Mouse (Mus musculus): ENCODE measurements around the gene Ninj1. TPM values are rescaled to one million over a fixed set of nuclear protein-coding genes. Genes with fewer than 3 reads are reported as not detected.

Ninj1 gene
- polyA plus RNA-seq, 1 experiment from 2014 or later: 54.2 TPM

- WGBS: 85% methylated on average over 5 of the region's 5 CpGs
- no peaks in the 10 kb centered on the region for H3K27me3 ChIP-seq (ENCODE audit: control insufficient read depth, insufficient read depth, low read length)
- H3K4me3 ChIP-seq (ENCODE audit: low read length): no peak overlapping the region
- H3K4me1 ChIP-seq (ENCODE audit: control insufficient read depth, insufficient read depth, low read length): no peaks in the 10 kb centered on the region
- no peak overlapping the region for H3K9ac ChIP-seq (ENCODE audit: low read depth, low read length)
- H3K27ac ChIP-seq (ENCODE audit: low read depth, low read length): no peak overlapping the region
- ATAC-seq (ENCODE audit: low FRiP score, low TSS enrichment): no peak
- no peak overlapping the region for H3K4me2 ChIP-seq (replicated peaks; ENCODE audit: low read depth, low read length)
- no peaks in the 10 kb centered on the region for H3K36me3 ChIP-seq (ENCODE audit: control insufficient read depth, insufficient read depth, low read length)
- H3K9me3 ChIP-seq (ENCODE audit: control insufficient read depth, low read length): no peaks in the 10 kb centered on the region
These were observed 7.0 kb upstream of the Ninj1 start for GRCm38 (mm10) chr13:49180274-49180673.

GRCm38 (mm10) chr13:49180691-49181090 is 6.6 kb upstream of the Ninj1 start:
- no peak for ATAC-seq (ENCODE audit: low FRiP score, low TSS enrichment)
- Histone ChIP-seq H3K9me3 (ENCODE audit: control insufficient read depth, low read length) (no peaks in the 10 kb centered on the region), H3K9ac (ENCODE audit: low read depth, low read length) (no peak overlapping the region), H3K36me3 (ENCODE audit: control insufficient read depth, insufficient read depth, low read length) (no peaks in the 10 kb centered on the region), H3K4me3 (ENCODE audit: low read length) (no peak overlapping the region), H3K27ac (ENCODE audit: low read depth, low read length) (no peak overlapping the region), H3K27me3 (ENCODE audit: control insufficient read depth, insufficient read depth, low read length) (no peaks in the 10 kb centered on the region), H3K4me2 (replicated peaks; ENCODE audit: low read depth, low read length) (no peak overlapping the region), H3K4me1 (ENCODE audit: control insufficient read depth, insufficient read depth, low read length) (no peaks in the 10 kb centered on the region)
- 46% methylated on average over 1 of the region's 1 CpGs for WGBS

DNA sequence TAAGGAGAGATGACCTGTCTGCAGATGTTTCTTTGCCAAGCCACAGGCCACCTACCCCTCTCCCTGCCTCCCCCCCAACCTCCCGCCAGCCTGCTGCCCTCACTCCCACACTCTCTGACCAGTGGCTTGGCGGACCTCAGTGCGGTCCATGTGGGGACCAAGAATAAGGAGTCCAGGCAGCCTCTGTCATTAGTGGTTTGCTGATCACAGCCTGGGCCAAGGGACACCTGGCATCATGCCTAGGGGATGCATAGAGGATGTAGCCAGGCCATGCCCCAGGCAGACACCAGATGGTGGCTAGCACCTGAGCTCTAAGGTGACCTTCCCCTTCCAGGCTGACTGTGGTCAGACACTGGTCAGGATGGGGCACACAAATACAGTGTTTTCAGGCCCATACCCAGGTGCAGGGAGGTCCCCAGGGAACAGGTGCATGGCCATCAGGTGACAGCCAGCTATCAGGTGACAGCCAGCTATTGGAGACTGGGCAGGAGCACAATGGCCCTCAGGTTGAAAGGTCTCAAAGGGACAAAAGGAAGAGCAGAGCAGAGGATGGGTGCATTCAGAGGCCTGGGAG is 5.8 kb upstream of the Ninj1 start:
- Histone ChIP-seq H3K36me3 (ENCODE audit: control insufficient read depth, insufficient read depth, low read length) (no peaks in the 10 kb centered on the region), H3K4me1 (ENCODE audit: control insufficient read depth, insufficient read depth, low read length) (no peaks in the 10 kb centered on the region), H3K9me3 (ENCODE audit: control insufficient read depth, low read length) (no peaks in the 10 kb centered on the region), H3K9ac (ENCODE audit: low read depth, low read length) (no peak overlapping the region), H3K4me2 (replicated peaks; ENCODE audit: low read depth, low read length) (no peak overlapping the region), H3K27me3 (ENCODE audit: control insufficient read depth, insufficient read depth, low read length) (no peaks in the 10 kb centered on the region), H3K27ac (ENCODE audit: low read depth, low read length) (no peak overlapping the region), H3K4me3 (ENCODE audit: low read length) (no peak overlapping the region)
- ATAC-seq (ENCODE audit: low FRiP score, low TSS enrichment): no peak
- 38% methylated on average over 3 of the region's 3 CpGs for WGBS

DNA sequence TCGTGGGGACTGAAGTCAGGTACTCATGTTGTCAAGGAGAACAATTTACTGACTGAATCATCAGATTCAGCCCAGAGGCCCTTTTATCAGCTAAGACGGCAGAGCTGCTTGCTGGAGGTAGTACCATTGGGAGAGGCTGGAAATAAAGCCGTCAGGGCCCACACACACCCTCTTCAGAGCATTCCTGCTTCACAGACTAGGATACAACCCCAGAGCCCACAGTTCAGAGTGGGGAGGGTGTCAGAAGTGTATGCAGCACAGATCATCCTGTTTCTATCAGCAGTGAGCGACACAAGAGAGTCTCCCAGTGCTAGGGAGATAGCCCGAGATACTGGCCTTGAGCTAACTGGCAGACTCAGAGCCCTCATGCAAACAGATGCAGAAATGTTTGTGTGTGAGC is 4.1 kb upstream of the Ninj1 start:
- WGBS: 74% methylated on average over 5 of the region's 5 CpGs
- no peak overlapping the region for H3K4me2 ChIP-seq (replicated peaks; ENCODE audit: low read depth, low read length)
- no peaks in the 10 kb centered on the region for H3K9me3 ChIP-seq (ENCODE audit: control insufficient read depth, low read length)
- no peak overlapping the region for H3K27ac ChIP-seq (ENCODE audit: low read depth, low read length)
- H3K4me1 ChIP-seq (ENCODE audit: control insufficient read depth, insufficient read depth, low read length): peaks cover 7% of the 10 kb centered on the region; the same call in 1 of the 2 replicates
- ATAC-seq (ENCODE audit: low FRiP score, low TSS enrichment): no peak
- H3K4me3 ChIP-seq (ENCODE audit: low read length): no peak overlapping the region
- H3K27me3 ChIP-seq (ENCODE audit: control insufficient read depth, insufficient read depth, low read length): no peaks in the 10 kb centered on the region
- H3K36me3 ChIP-seq (ENCODE audit: control insufficient read depth, insufficient read depth, low read length): no peaks in the 10 kb centered on the region
- H3K9ac ChIP-seq (ENCODE audit: low read depth, low read length): 0 out of 2 replicates have a peak overlapping the region, but pooled peaks have one; percentile 4

DNA sequence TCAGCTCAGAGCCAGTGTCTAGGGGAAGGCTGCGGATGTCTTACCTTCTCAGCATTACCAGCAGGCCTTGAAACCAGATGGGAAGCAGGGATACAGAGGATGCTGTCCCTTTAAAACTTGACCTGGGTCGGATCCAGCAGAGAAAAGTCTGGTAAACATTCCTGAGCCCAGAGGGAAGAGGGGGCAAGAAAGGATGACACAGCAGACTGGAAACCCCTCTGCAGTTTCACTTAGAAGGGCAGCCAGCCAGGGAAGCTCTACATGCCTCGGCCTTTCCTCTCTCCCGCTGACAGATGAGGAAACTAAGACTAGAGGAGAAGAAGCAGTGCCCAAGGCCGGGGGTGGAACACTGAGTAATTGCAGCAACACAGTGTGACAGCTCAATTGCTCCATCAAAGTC is 3.6 kb upstream of the Ninj1 start:
- peaks cover 11% of the 10 kb centered on the region; the same call in 1 of the 2 replicates for H3K4me1 ChIP-seq (ENCODE audit: control insufficient read depth, insufficient read depth, low read length)
- 48% methylated on average over 5 of the region's 5 CpGs for WGBS
- no peaks in the 10 kb centered on the region for H3K9me3 ChIP-seq (ENCODE audit: control insufficient read depth, low read length)
- H3K36me3 ChIP-seq (ENCODE audit: control insufficient read depth, insufficient read depth, low read length): no peaks in the 10 kb centered on the region
- 0 out of 2 replicates have a peak overlapping the region, but pooled peaks have one; percentile 4 for H3K9ac ChIP-seq (ENCODE audit: low read depth, low read length)
- H3K27ac ChIP-seq (ENCODE audit: low read depth, low read length): no peak overlapping the region
- H3K27me3 ChIP-seq (ENCODE audit: control insufficient read depth, insufficient read depth, low read length): no peaks in the 10 kb centered on the region
- no peak for ATAC-seq (ENCODE audit: low FRiP score, low TSS enrichment)
- H3K4me3 ChIP-seq (ENCODE audit: low read length): no peak overlapping the region
- H3K4me2 ChIP-seq (replicated peaks; ENCODE audit: low read depth, low read length): no peak overlapping the region

GRCm38 (mm10) chr13:49186798-49187287 is 442 bp upstream of the Ninj1 start:
- H3K9ac ChIP-seq (ENCODE audit: low read depth, low read length): peak overlapping the region; percentile 66
- 0 out of 2 replicates have a peak overlapping the region, but pooled peaks have one; percentile 32 for H3K27ac ChIP-seq (ENCODE audit: low read depth, low read length)
- peak overlapping the region; percentile 71; the same call in 1 of the 2 replicates for H3K4me3 ChIP-seq (ENCODE audit: low read length)
- peak; percentile 17 for ATAC-seq (ENCODE audit: low FRiP score, low TSS enrichment)
- H3K9me3 ChIP-seq (ENCODE audit: control insufficient read depth, low read length): no peaks in the 10 kb centered on the region
- 17% methylated on average over 11 of the region's 11 CpGs for WGBS
- peaks cover 35% of the 10 kb centered on the region for H3K4me1 ChIP-seq (ENCODE audit: control insufficient read depth, insufficient read depth, low read length)
- H3K4me2 ChIP-seq (replicated peaks; ENCODE audit: low read depth, low read length): peak overlapping the region; percentile 100
- no peaks in the 10 kb centered on the region for H3K27me3 ChIP-seq (ENCODE audit: control insufficient read depth, insufficient read depth, low read length)
- no peaks in the 10 kb centered on the region for H3K36me3 ChIP-seq (ENCODE audit: control insufficient read depth, insufficient read depth, low read length)

DNA sequence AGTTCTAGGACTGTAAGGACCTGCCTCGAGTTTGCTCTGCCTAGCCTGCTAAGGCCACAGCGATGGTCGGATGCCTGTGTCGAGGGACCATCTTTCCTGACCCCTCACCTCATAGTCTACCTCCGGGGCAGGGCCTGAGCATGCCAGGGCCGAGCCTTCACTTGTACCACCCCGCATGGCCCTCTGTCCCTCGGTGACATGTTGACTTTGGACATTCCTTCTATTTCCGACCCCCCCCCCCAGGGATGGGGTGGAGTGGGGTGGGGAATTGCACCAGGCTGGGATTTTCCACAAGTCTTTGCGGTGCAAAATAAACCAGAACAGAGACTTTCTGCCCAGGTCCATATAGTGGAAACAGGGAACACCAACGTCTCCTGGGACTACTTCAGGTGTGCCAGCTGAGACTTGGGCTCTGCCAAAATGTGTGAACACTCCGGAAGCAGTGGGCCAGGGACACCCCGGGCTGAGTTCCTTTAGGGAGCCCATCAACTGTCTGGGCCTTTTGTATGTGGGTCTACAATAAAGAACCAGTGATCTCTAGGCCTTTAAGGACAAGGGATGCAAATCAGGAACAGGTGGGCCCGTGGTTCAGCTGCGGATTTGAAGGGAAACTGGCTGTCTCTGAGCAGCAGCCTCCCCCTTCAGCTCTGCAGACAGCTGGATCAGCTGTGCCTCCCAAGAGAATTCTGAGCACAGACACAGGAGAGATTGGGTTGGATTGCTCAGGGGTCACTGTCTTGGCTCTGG is 1.1 kb downstream of the Ninj1 start:
- no peaks in the 10 kb centered on the region for H3K27me3 ChIP-seq (ENCODE audit: control insufficient read depth, insufficient read depth, low read length)
- no peaks in the 10 kb centered on the region for H3K36me3 ChIP-seq (ENCODE audit: control insufficient read depth, insufficient read depth, low read length)
- H3K9ac ChIP-seq (ENCODE audit: low read depth, low read length): peak overlapping the region; percentile 66; the same call in 1 of the 2 replicates
- H3K4me2 ChIP-seq (replicated peaks; ENCODE audit: low read depth, low read length): peak overlapping the region; percentile 100
- H3K4me3 ChIP-seq (ENCODE audit: low read length): peak overlapping the region; percentile 71
- no peak overlapping the region for H3K27ac ChIP-seq (ENCODE audit: low read depth, low read length)
- WGBS: 28% methylated on average over 15 of the region's 15 CpGs
- no peaks in the 10 kb centered on the region for H3K9me3 ChIP-seq (ENCODE audit: control insufficient read depth, low read length)
- H3K4me1 ChIP-seq (ENCODE audit: control insufficient read depth, insufficient read depth, low read length): peaks cover 40% of the 10 kb centered on the region
- peak; percentile 4; the same call in 1 of the 2 replicates for ATAC-seq (ENCODE audit: low FRiP score, low TSS enrichment)

DNA sequence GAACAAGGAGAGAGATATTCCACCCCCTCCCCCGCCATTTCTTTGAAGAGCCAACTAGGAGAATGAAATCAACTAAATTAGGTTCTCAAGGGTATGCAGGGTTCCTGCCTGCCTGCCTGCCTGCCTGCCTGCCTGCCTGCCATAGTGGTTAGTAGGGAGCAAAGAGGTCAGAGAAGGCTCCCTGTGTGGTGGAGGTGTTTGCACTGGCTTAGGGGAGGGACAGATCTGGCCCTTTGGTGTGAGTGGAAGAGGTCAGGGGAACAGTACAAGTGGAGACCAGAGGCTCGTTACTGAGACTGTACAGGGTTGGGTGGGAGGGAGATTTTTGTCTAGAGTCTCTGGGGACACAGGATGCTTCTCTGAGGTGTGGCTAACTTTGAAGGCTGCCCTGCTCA is 1.7 kb downstream of the Ninj1 start:
- H3K9ac ChIP-seq (ENCODE audit: low read depth, low read length): no peak overlapping the region
- H3K27ac ChIP-seq (ENCODE audit: low read depth, low read length): no peak overlapping the region
- whole genome bisulfite sequencing: 64% methylated on average over 2 of the region's 2 CpGs
- no peak for ATAC-seq (ENCODE audit: low FRiP score, low TSS enrichment)
- no peaks in the 10 kb centered on the region for H3K36me3 ChIP-seq (ENCODE audit: control insufficient read depth, insufficient read depth, low read length)
- H3K27me3 ChIP-seq (ENCODE audit: control insufficient read depth, insufficient read depth, low read length): no peaks in the 10 kb centered on the region
- peaks cover 40% of the 10 kb centered on the region for H3K4me1 ChIP-seq (ENCODE audit: control insufficient read depth, insufficient read depth, low read length)
- no peak overlapping the region for H3K4me3 ChIP-seq (ENCODE audit: low read length)
- H3K9me3 ChIP-seq (ENCODE audit: control insufficient read depth, low read length): no peaks in the 10 kb centered on the region
- no peak overlapping the region for H3K4me2 ChIP-seq (replicated peaks; ENCODE audit: low read depth, low read length)

All from kidney, embryonic 14.5 days (tissue).